Mouse (Mus musculus): ENCODE measurements around the gene Cdk12. TPM values are rescaled to one million over a fixed set of nuclear protein-coding genes. Genes with fewer than 3 reads are reported as not detected.

The Cdk12 gene
- total and polyA plus RNA-seq, 2 experiments from 2014 or later = 5.8 to 28.5 TPM

- Histone ChIP-seq H3K36me3 (ENCODE audit: insufficient read depth, low read length) (no peaks in the 10 kb centered on the region), H3K4me1 (ENCODE audit: insufficient read depth, low read length) (peaks cover 35% of the 10 kb centered on the region), H3K27me3 (ENCODE audit: insufficient read depth, low read length) (no peaks in the 10 kb centered on the region), H3K27ac (no peak overlapping the region), H3K4me2 (ENCODE audit: low read depth, low read length) (no peak overlapping the region), H3K9me3 (ENCODE audit: low read length) (no peaks in the 10 kb centered on the region), H3K9ac (replicated peaks; ENCODE audit: low read length) (no peak overlapping the region), H3K4me3 (ENCODE audit: low read length) (no peak overlapping the region)
- ATAC-seq = no peak
- no peak for DNase-seq (ENCODE audit: low spot score)
- WGBS = 53% methylated on average over 2 of the region's 2 CpGs
- no peak for TF ChIP-seq CTCF (IDR thresholded peaks at IDR 0.05; ENCODE audit: low read depth)
Observed at GRCm38 (mm10) chr11:98290906-98291305, 88.0 kb downstream of the Cdk12 start.

DNA sequence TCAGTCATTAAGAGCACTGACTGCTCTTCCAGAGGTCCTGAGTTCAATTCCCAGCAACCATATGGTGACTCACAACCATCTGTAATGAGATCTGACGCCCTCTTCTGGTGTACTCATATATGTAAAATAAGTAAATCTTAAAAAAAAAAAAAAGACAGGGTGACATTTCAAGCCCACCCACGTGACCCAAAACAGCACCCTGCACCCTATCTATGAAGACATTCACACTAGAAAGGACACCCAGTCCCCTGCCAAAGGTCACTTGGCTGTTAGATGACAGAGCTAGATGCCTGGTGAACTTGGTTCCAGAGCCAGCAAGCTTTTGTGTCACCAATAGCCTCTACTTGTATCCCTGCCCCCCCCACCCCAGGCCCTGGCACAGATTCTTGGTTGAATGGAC lies 90.2 kb downstream of the Cdk12 start:
- H3K9ac ChIP-seq (replicated peaks; ENCODE audit: low read length) = no peak overlapping the region
- H3K9me3 ChIP-seq (ENCODE audit: low read length) = no peaks in the 10 kb centered on the region
- no peak overlapping the region for H3K4me2 ChIP-seq (ENCODE audit: low read depth, low read length)
- H3K4me3 ChIP-seq (ENCODE audit: low read length) = no peak overlapping the region
- H3K4me1 ChIP-seq (ENCODE audit: insufficient read depth, low read length) = peaks cover 48% of the 10 kb centered on the region
- no peak overlapping the region; the same call in 1 of the 2 replicates for H3K27ac ChIP-seq
- DNase-seq (ENCODE audit: low spot score) (no peak), ATAC-seq (no peak)
- no peaks in the 10 kb centered on the region for H3K36me3 ChIP-seq (ENCODE audit: insufficient read depth, low read length)
- WGBS = 53% methylated on average over 2 of the region's 2 CpGs
- H3K27me3 ChIP-seq (ENCODE audit: insufficient read depth, low read length) = no peaks in the 10 kb centered on the region
- no peak for TF ChIP-seq CTCF (IDR thresholded peaks at IDR 0.05; ENCODE audit: low read depth)

DNA sequence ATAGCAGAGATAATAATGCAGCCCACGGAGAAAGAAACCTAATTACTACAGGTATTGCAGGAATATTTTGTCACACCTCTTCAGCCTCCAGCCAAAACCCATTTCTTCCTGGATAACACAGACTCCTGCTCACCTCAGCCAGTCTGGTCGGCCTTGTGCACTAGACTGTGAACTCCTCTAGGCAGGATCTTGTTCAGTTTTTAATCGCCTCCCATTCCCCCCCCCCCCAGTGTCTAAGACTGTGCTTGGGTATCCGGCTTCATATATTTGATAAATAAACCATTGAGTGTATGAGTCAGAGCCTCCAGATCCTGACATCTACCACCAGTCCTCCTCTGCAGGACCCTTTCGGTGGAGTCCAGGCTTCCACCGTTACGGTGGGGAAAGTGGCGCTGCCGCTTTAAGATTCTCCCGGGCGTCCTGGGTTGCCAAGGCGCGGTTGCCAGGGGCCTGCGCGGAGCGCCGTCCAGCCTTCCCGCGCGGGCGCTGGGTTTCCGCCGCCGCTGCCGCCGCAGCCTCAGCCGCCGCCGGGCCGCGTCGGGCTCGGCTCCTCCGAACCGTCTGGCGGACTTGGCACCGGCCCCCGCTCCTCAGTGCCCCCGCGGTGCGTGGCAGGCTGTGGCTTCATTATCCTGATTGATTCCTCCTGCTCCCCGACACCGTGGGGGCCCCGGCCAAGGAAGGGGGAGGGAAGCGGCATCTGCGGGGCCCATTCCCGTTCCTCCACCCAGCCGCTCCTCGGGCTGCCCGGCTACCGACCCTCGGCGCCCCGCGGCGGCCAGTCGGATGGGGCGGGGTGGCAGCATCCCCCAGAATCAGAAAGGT lies 91.5 kb downstream of the Cdk12 start:
- Histone ChIP-seq H3K4me3 (ENCODE audit: low read length) (peak overlapping the region; percentile 57), H3K27ac (peak overlapping the region; percentile 82), H3K4me1 (ENCODE audit: insufficient read depth, low read length) (peaks cover 48% of the 10 kb centered on the region), H3K4me2 (ENCODE audit: low read depth, low read length) (peak overlapping the region; percentile 79), H3K36me3 (ENCODE audit: insufficient read depth, low read length) (no peaks in the 10 kb centered on the region), H3K27me3 (ENCODE audit: insufficient read depth, low read length) (no peaks in the 10 kb centered on the region), H3K9me3 (ENCODE audit: low read length) (no peaks in the 10 kb centered on the region), H3K9ac (replicated peaks; ENCODE audit: low read length) (peak overlapping the region; percentile 67)
- DNase-seq (ENCODE audit: low spot score) (peak; percentile 93), ATAC-seq (peak; percentile 86)
- WGBS = 1% methylated on average over 50 of the region's 58 CpGs
- TF ChIP-seq CTCF (IDR thresholded peaks at IDR 0.05; ENCODE audit: low read depth) = no peak

GRCm38 (mm10) chr11:98295013-98295585 lies 92.2 kb downstream of the Cdk12 start:
- Histone ChIP-seq H3K27ac (peak overlapping the region; percentile 82), H3K27me3 (ENCODE audit: insufficient read depth, low read length) (no peaks in the 10 kb centered on the region), H3K4me1 (ENCODE audit: insufficient read depth, low read length) (peaks cover 41% of the 10 kb centered on the region), H3K4me2 (ENCODE audit: low read depth, low read length) (peak overlapping the region; percentile 79), H3K9ac (replicated peaks; ENCODE audit: low read length) (peak overlapping the region; percentile 67), H3K36me3 (ENCODE audit: insufficient read depth, low read length) (no peaks in the 10 kb centered on the region), H3K4me3 (ENCODE audit: low read length) (peak overlapping the region; percentile 57), H3K9me3 (ENCODE audit: low read length) (no peaks in the 10 kb centered on the region)
- peak; percentile 2; the same call in 1 of the 2 replicates for TF ChIP-seq CTCF (IDR thresholded peaks at IDR 0.05; ENCODE audit: low read depth)
- ATAC-seq = no peak; the same call in 1 of the 2 replicates
- WGBS = 4% methylated on average over 8 of the region's 9 CpGs
- DNase-seq (ENCODE audit: low spot score) = no peak

DNA sequence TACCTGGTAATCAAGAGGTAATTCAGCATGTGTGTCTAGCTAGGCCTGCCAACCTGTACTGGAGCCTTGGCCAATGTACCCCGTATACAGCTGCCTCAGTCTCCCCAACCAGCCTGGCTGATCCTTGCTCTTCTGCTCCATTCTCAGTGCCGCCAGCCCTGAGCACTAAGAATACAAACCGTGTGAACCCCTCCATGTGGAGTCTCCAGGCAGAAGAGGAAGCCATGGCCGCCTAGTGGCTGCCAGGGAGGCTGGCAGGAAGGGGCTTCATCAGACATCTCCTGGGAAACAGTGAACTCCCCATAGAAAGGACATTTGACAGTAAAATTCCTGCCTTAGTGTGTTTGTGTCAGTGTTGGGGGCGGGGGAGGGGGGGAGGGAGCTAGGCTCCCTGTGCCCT lies 93.4 kb downstream of the Cdk12 start:
- Histone ChIP-seq H3K4me3 (ENCODE audit: low read length) (no peak overlapping the region), H3K9ac (replicated peaks; ENCODE audit: low read length) (no peak overlapping the region), H3K4me2 (ENCODE audit: low read depth, low read length) (0 out of 2 replicates have a peak overlapping the region, but pooled peaks have one; percentile 18), H3K27me3 (ENCODE audit: insufficient read depth, low read length) (no peaks in the 10 kb centered on the region), H3K27ac (no peak overlapping the region), H3K9me3 (ENCODE audit: low read length) (no peaks in the 10 kb centered on the region), H3K4me1 (ENCODE audit: insufficient read depth, low read length) (peaks cover 32% of the 10 kb centered on the region), H3K36me3 (ENCODE audit: insufficient read depth, low read length) (no peaks in the 10 kb centered on the region)
- peak; percentile 36; the same call in 1 of the 2 replicates for ATAC-seq
- TF ChIP-seq CTCF (IDR thresholded peaks at IDR 0.05; ENCODE audit: low read depth) = peak; percentile 83
- peak; percentile 80 for DNase-seq (ENCODE audit: low spot score)
- WGBS = 7% methylated on average over 5 of the region's 5 CpGs

DNA sequence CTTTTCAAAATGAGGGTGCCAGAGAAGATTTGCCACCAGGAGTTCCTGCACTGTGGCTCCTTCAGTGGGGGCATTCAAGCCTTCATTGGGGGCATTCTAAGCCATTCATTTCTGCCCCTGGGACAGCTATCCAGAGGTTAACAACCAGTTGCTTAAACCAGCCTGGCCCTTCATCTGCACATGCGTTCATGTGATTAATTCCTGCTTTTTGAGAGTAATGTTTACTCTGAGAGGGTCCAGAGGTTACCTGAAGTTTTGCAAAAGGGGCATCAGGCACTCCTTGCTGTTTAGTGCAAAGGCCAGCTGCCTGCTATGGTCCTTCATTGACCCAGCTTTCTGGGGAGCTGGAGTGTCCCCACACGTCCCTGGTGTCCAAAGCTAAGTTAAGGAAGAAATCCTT lies 94.1 kb downstream of the Cdk12 start:
- Histone ChIP-seq H3K9me3 (ENCODE audit: low read length) (no peaks in the 10 kb centered on the region), H3K4me2 (ENCODE audit: low read depth, low read length) (no peak overlapping the region), H3K27me3 (ENCODE audit: insufficient read depth, low read length) (no peaks in the 10 kb centered on the region), H3K9ac (replicated peaks; ENCODE audit: low read length) (no peak overlapping the region), H3K4me3 (ENCODE audit: low read length) (no peak overlapping the region), H3K36me3 (ENCODE audit: insufficient read depth, low read length) (no peaks in the 10 kb centered on the region), H3K4me1 (ENCODE audit: insufficient read depth, low read length) (peaks cover 32% of the 10 kb centered on the region), H3K27ac (no peak overlapping the region)
- ATAC-seq (no peak), DNase-seq (ENCODE audit: low spot score) (no peak)
- whole genome bisulfite sequencing = 62% methylated on average over 2 of the region's 2 CpGs
- TF ChIP-seq CTCF (IDR thresholded peaks at IDR 0.05; ENCODE audit: low read depth) = no peak

Measured in hindbrain, postnatal 0 days (tissue).